Mouse (Mus musculus) embryonic facial prominence, embryonic 12.5 days (tissue): ENCODE measurements around the gene Spaca7. TPM values are rescaled to one million over a fixed set of nuclear protein-coding genes. Genes with fewer than 3 reads are reported as not detected.
"Not testable (repeated sequence)": the region's sequence is repeated elsewhere in the genome, so short reads cannot be mapped to it uniquely, and the experiment has no call there.

Source experiments
- ATAC-seq: fragments of 200-750 bp; cut with Nextera tagmentation; 2 replicates; pipeline ENCODE4 v1.8.0; 2017; ENCODE audit not compliant: insufficient number of reproducible peaks, insufficient read depth, low FRiP score, low TSS enrichment
- H3K27ac ChIP-seq: fragments of 300-500 bp; sonication (generic); 2 replicates; pipeline ENCODE4 v1.5.1; 2016; ENCODE audit warnings: mild to moderate bottlenecking
- H3K27me3 ChIP-seq: fragments of 300-500 bp; sonication (generic); 2 replicates; pipeline ENCODE4 v1.6.1; 2016; ENCODE audit warnings: mild to moderate bottlenecking, moderate library complexity
- H3K36me3 ChIP-seq: fragments of 300-500 bp; sonication (generic); 2 replicates; pipeline ENCODE4 v1.6.1; 2016; ENCODE audit warnings: mild to moderate bottlenecking
- H3K4me1 ChIP-seq: fragments of 300-500 bp; sonication (generic); 2 replicates; pipeline ENCODE4 v1.6.1; 2016
- H3K4me2 ChIP-seq: fragments of 300-500 bp; sonication (generic); replicated peaks from 2 replicates; pipeline ENCODE4 v1.6.1; 2016; ENCODE audit warnings: mild to moderate bottlenecking, moderate library complexity
- H3K4me3 ChIP-seq: fragments of 300-500 bp; sonication (generic); 2 replicates; pipeline ENCODE4 v1.5.1; 2016; ENCODE audit warnings: mild to moderate bottlenecking
- H3K9ac ChIP-seq: fragments of 300-500 bp; sonication (generic); 2 replicates; pipeline ENCODE4 v1.6.1; 2016; ENCODE audit warnings: mild to moderate bottlenecking, moderate library complexity
- H3K9me3 ChIP-seq: fragments of 300-500 bp; sonication (generic); 2 replicates; pipeline ENCODE4 v1.6.1; 2016; ENCODE audit warnings: mild to moderate bottlenecking, moderate library complexity
- WGBS: fragments of 180-500 bp; shearing (Covaris S2); methylation state at CpG from one replicate; pipeline ENCODE4 v1.1.7; 2016; 5-methylcytosine and 5-hydroxymethylcytosine counted together
- polyA plus RNA-seq: library from polyadenylated mRNA; unstranded; fragments of >200 nt; fragmentation: Nextera tagmentation; extraction: Ambion mirVana; gene quantifications from 2 replicates; pipeline ENCODE4 v1.2.1, GENCODE M21; 2016

Gene Spaca7
- polyA plus RNA-seq, 1 experiment from 2014 or later, result not detected

- ATAC-seq, result no peak
- no peaks in the 10 kb centered on the region for H3K9me3 ChIP-seq
- no peaks in the 10 kb centered on the region for H3K27me3 ChIP-seq
- H3K27ac ChIP-seq, result no peak overlapping the region
- H3K4me3 ChIP-seq, result no peak overlapping the region
- no peak overlapping the region for H3K9ac ChIP-seq
- H3K4me2 ChIP-seq, result no peak overlapping the region
- 83% methylated on average over 7 of the region's 7 CpGs for WGBS
- peaks cover 20% of the 10 kb centered on the region for H3K36me3 ChIP-seq
- no peaks in the 10 kb centered on the region for H3K4me1 ChIP-seq
These were observed 40.4 kb downstream of the Spaca7 start for GRCm38 (mm10) chr8:12613201-12613600.

GRCm38 (mm10) chr8:12617369-12617768 is 44.5 kb downstream of the Spaca7 start:
- 87% methylated on average over 3 of the region's 3 CpGs for WGBS
- not testable (repeated sequence) for H3K27me3 ChIP-seq, H3K4me2 ChIP-seq, H3K4me3 ChIP-seq, H3K4me1 ChIP-seq, H3K27ac ChIP-seq, H3K9ac ChIP-seq, ATAC-seq, H3K9me3 ChIP-seq
- peaks cover 51% of the 10 kb centered on the region for H3K36me3 ChIP-seq

GRCm38 (mm10) chr8:12621550-12622222 is 48.9 kb downstream of the Spaca7 start:
- Histone ChIP-seq H3K4me2 (no peak overlapping the region), H3K4me3 (no peak overlapping the region), H3K9ac (no peak overlapping the region), H3K4me1 (no peaks in the 10 kb centered on the region), H3K27ac (no peak overlapping the region), H3K27me3 (no peaks in the 10 kb centered on the region), H3K9me3 (no peaks in the 10 kb centered on the region), H3K36me3 (peaks cover 66% of the 10 kb centered on the region)
- ATAC-seq, result no peak
- 91% methylated on average over 18 of the region's 18 CpGs for WGBS

DNA sequence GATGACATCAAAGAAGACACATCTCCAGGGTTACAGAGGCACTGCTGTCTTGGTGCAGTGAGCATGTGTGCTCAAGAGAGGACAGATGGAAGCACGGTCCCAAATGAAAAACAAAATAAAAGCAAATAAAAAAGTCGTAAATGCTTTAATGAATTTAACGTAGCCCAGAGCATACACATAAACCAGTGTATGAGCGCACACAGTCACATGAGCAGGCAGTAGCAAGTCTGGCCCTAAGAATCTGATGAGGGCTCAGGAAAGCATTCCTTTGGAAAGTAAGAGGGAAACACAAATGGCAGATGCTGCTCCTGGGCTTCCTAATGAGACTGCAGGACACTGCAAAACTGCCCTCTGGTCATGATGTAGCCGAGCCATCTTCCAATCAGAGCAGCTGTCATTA is 53.1 kb downstream of the Spaca7 start:
- Histone ChIP-seq H3K9me3 (no peaks in the 10 kb centered on the region), H3K36me3 (peaks cover 67% of the 10 kb centered on the region), H3K4me2 (no peak overlapping the region), H3K27ac (no peak overlapping the region), H3K4me3 (no peak overlapping the region), H3K9ac (no peak overlapping the region), H3K27me3 (no peaks in the 10 kb centered on the region), H3K4me1 (no peaks in the 10 kb centered on the region)
- ATAC-seq, result no peak
- WGBS, result 81% methylated on average over 5 of the region's 5 CpGs

DNA sequence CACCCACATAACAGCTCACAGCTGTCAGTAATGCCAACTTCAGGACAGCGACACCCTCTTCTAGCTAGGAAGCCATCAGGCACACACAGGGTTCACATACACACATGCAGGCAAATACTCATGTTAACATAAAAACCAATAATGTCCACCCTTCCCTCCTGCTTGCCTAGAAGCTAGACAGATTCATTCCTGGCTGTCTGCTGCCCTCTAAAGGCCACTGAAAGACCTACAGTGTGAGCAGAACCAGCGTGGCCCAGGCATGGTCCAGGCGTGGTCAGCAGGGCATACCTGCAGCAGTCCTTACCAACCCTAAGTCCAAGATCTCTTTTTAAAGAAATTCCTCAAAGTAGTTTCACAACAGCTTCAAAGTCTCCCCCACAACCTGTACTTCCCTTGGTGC is 56.2 kb downstream of the Spaca7 start:
- WGBS, result 32% methylated on average over 3 of the region's 3 CpGs
- Histone ChIP-seq H3K36me3 (peaks cover 56% of the 10 kb centered on the region), H3K27ac (no peak overlapping the region), H3K27me3 (no peaks in the 10 kb centered on the region), H3K4me2 (no peak overlapping the region), H3K4me3 (no peak overlapping the region), H3K4me1 (no peaks in the 10 kb centered on the region), H3K9ac (no peak overlapping the region), H3K9me3 (no peaks in the 10 kb centered on the region)
- ATAC-seq, result no peak

DNA sequence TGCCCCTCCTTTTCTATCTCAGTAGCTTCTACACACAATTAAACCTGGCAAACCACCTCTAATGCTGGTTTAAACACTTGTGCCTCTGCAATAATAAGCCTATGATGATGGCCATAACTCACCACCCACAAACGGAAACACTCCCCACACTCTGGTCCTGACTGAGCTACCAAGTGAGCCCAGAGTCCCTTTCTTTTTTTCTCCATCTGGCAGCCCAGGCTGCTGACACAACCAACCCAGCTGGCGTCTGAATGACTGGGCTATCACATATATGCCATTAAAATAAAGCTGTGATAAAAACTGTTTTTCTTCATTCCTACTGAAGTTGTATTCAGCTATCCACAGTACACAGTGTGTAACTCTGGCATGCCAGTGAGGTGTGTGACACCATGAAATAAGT is 62.5 kb downstream of the Spaca7 start:
- 90% methylated on average over 2 of the region's 2 CpGs for WGBS
- H3K4me1 ChIP-seq, result no peaks in the 10 kb centered on the region
- no peak for ATAC-seq
- no peak overlapping the region for H3K27ac ChIP-seq
- H3K9me3 ChIP-seq, result no peaks in the 10 kb centered on the region
- no peak overlapping the region for H3K4me3 ChIP-seq
- peaks cover 63% of the 10 kb centered on the region for H3K36me3 ChIP-seq
- no peak overlapping the region for H3K4me2 ChIP-seq
- no peaks in the 10 kb centered on the region for H3K27me3 ChIP-seq
- no peak overlapping the region for H3K9ac ChIP-seq

DNA sequence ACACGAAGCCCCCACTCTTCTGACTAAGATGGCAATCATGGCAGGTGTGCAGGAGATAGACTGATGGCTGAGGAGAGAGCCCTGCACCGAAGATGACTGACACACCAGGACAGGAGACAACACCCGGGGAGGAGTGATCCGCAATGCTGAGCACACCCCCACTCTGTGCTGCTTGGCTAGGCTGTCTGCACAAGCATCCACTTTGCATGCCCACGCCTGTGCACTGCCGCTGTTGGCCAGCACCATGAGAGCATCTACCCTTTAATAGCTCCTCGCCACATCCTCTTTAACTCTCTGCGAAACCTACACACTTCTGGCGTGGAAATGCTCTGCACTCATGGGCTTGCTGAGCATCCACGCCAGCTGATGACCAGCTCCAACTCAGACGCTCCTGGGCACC is 65.6 kb downstream of the Spaca7 start:
- ATAC-seq, result no peak

GRCm38 (mm10) chr8:12641527-12641926 is 68.7 kb downstream of the Spaca7 start:
- ATAC-seq, result no peak
- Histone ChIP-seq H3K4me1 (no peaks in the 10 kb centered on the region), H3K9me3 (no peaks in the 10 kb centered on the region), H3K27ac (no peak overlapping the region), H3K4me2 (no peak overlapping the region), H3K27me3 (no peaks in the 10 kb centered on the region), H3K9ac (no peak overlapping the region), H3K4me3 (no peak overlapping the region), H3K36me3 (peaks cover 49% of the 10 kb centered on the region)
- 87% methylated on average over 6 of the region's 6 CpGs for WGBS

More for the DNA sequence above, 65.6 kb downstream of the Spaca7 start:
- Histone ChIP-seq H3K4me3 (no peak overlapping the region), H3K27ac (no peak overlapping the region), H3K4me2 (no peak overlapping the region), H3K9ac (no peak overlapping the region), H3K27me3 (no peaks in the 10 kb centered on the region), H3K36me3 (peaks cover 60% of the 10 kb centered on the region), H3K4me1 (no peaks in the 10 kb centered on the region), H3K9me3 (no peaks in the 10 kb centered on the region)
- 88% methylated on average over 11 of the region's 11 CpGs for WGBS

- no peak overlapping the region for H3K4me3 ChIP-seq
- WGBS, result 93% methylated on average over 8 of the region's 8 CpGs
- H3K9ac ChIP-seq, result no peak overlapping the region
- ATAC-seq, result no peak
- H3K36me3 ChIP-seq, result peaks cover 52% of the 10 kb centered on the region
- no peak overlapping the region for H3K27ac ChIP-seq
- H3K27me3 ChIP-seq, result no peaks in the 10 kb centered on the region
- no peak overlapping the region for H3K4me2 ChIP-seq
- H3K4me1 ChIP-seq, result no peaks in the 10 kb centered on the region
- no peaks in the 10 kb centered on the region for H3K9me3 ChIP-seq
These were observed 71.5 kb downstream of the Spaca7 start for GRCm38 (mm10) chr8:12644341-12644740.

GRCm38 (mm10) chr8:12644894-12645293 is 72.1 kb downstream of the Spaca7 start:
- no peak for ATAC-seq
- 84% methylated on average over 7 of the region's 7 CpGs for WGBS
- Histone ChIP-seq H3K9me3 (no peaks in the 10 kb centered on the region), H3K9ac (no peak overlapping the region), H3K36me3 (peaks cover 52% of the 10 kb centered on the region), H3K27ac (no peak overlapping the region), H3K4me1 (no peaks in the 10 kb centered on the region), H3K27me3 (no peaks in the 10 kb centered on the region), H3K4me2 (no peak overlapping the region), H3K4me3 (no peak overlapping the region)

GRCm38 (mm10) chr8:12646536-12646935 is 73.7 kb downstream of the Spaca7 start:
- no peak overlapping the region for H3K27ac ChIP-seq
- H3K4me1 ChIP-seq, result no peaks in the 10 kb centered on the region
- WGBS, result 51% methylated on average over 4 of the region's 4 CpGs
- H3K9me3 ChIP-seq, result no peaks in the 10 kb centered on the region
- H3K27me3 ChIP-seq, result no peaks in the 10 kb centered on the region
- H3K4me2 ChIP-seq, result no peak overlapping the region
- ATAC-seq, result no peak
- peaks cover 53% of the 10 kb centered on the region for H3K36me3 ChIP-seq
- no peak overlapping the region for H3K9ac ChIP-seq
- H3K4me3 ChIP-seq, result no peak overlapping the region

DNA sequence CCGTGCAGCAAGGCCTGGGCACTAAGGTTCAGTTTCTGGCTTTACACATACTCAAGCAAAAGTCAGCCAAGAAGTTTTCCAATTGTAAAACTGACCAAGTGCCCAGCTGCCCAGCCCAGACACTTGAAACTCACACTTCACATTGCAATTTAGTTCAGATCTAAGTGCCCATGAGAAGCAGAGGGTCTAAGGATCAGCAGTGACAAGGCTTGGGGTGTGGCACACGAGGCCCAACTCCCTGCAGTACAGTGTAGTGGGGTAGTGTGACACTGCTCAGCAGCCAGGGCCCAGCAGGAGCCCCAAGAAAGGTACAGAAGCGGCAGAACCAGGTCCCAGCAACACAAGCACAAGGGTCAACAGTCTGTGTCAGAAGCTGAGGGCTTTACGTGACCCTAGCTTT is 76.1 kb downstream of the Spaca7 start:
- Histone ChIP-seq H3K9me3 (no peaks in the 10 kb centered on the region), H3K36me3 (peaks cover 70% of the 10 kb centered on the region), H3K27ac (no peak overlapping the region), H3K9ac (no peak overlapping the region), H3K4me2 (no peak overlapping the region), H3K27me3 (no peaks in the 10 kb centered on the region), H3K4me3 (no peak overlapping the region), H3K4me1 (no peaks in the 10 kb centered on the region)
- ATAC-seq, result no peak
- WGBS, result 91% methylated on average over 4 of the region's 4 CpGs
